Mouse (Mus musculus): ENCODE data around the gene Gga3.

GRCm38 (mm10) chr11:115543571-115543970 lies 60.3 kb downstream of the Gga3 start:
- TF ChIP-seq CTCF (IDR thresholded peaks at IDR 0.05; ENCODE audit: low read depth): no peak
- no peak for TF ChIP-seq EP300 (IDR thresholded peaks at IDR 0.05; ENCODE audit: low read depth)

Data from liver, embryonic 14.5 days (tissue).